Mouse (Mus musculus): ENCODE data around the gene Cdc16. TPM values are rescaled to one million over a fixed set of nuclear protein-coding genes. Genes with fewer than 3 reads are reported as not detected.

The Cdc16 gene
- polyA plus RNA-seq, 1 experiment from 2014 or later, result 27.3 TPM

- Histone ChIP-seq H3K27me3 (ENCODE audit: insufficient read depth, low read length) (no peaks in the 10 kb centered on the region), H3K9ac (replicated peaks) (no peak overlapping the region), H3K4me3 (ENCODE audit: low read depth, low read length) (no peak overlapping the region), H3K9me3 (ENCODE audit: low read length) (no peaks in the 10 kb centered on the region), H3K36me3 (replicated peaks; ENCODE audit: insufficient read depth, low read length) (peaks cover 84% of the 10 kb centered on the region), H3K27ac (ENCODE audit: low read depth) (no peak overlapping the region), H3K4me1 (ENCODE audit: insufficient read depth) (no peaks in the 10 kb centered on the region), H3K4me2 (ENCODE audit: low read depth, low read length) (no peak overlapping the region)
- 84% methylated on average over 11 of the region's 11 CpGs for WGBS (ENCODE audit: insufficient replicate concordance)
- TF ChIP-seq EP300 (IDR thresholded peaks at IDR 0.05; ENCODE audit: low read depth), result no peak
- no peak for TF ChIP-seq CTCF (IDR thresholded peaks at IDR 0.05; ENCODE audit: low read depth)
- DNase-seq, result no peak
- ATAC-seq, result no peak
Observed at GRCm38 (mm10) chr8:13769206-13769605, 11.7 kb downstream of the Cdc16 start.

GRCm38 (mm10) chr8:13780536-13780935 is 23.1 kb downstream of the Cdc16 start:
- Histone ChIP-seq H3K4me3 (ENCODE audit: low read depth, low read length) (no peak overlapping the region), H3K4me2 (ENCODE audit: low read depth, low read length) (no peak overlapping the region), H3K9me3 (ENCODE audit: low read length) (no peaks in the 10 kb centered on the region), H3K36me3 (replicated peaks; ENCODE audit: insufficient read depth, low read length) (peaks cover 50% of the 10 kb centered on the region), H3K9ac (replicated peaks) (no peak overlapping the region), H3K27me3 (ENCODE audit: insufficient read depth, low read length) (no peaks in the 10 kb centered on the region), H3K27ac (ENCODE audit: low read depth) (no peak overlapping the region), H3K4me1 (ENCODE audit: insufficient read depth) (peaks cover 6% of the 10 kb centered on the region)
- no peak for TF ChIP-seq EP300 (IDR thresholded peaks at IDR 0.05; ENCODE audit: low read depth)
- no peak for TF ChIP-seq CTCF (IDR thresholded peaks at IDR 0.05; ENCODE audit: low read depth)
- WGBS (ENCODE audit: insufficient replicate concordance), result 65% methylated on average over 3 of the region's 3 CpGs
- ATAC-seq, result no peak
- DNase-seq, result no peak

- DNase-seq, result peak; percentile 95
- peak; percentile 95 for ATAC-seq
- no peaks in the 10 kb centered on the region for H3K9me3 ChIP-seq (ENCODE audit: low read length)
- under 1% methylated on average over 47 of the region's 47 CpGs for WGBS (ENCODE audit: insufficient replicate concordance)
- H3K4me3 ChIP-seq (ENCODE audit: low read depth, low read length), result peak within 1 kb of the TSS; percentile 73
- peak within 1 kb of the TSS; percentile 97 for H3K27ac ChIP-seq (ENCODE audit: low read depth)
- H3K36me3 ChIP-seq (replicated peaks; ENCODE audit: insufficient read depth, low read length), result peaks cover 34% of the 10 kb centered on the region
- no peaks in the 10 kb centered on the region for H3K27me3 ChIP-seq (ENCODE audit: insufficient read depth, low read length)
- peak within 1 kb of the TSS; percentile 85 for H3K9ac ChIP-seq (replicated peaks)
- peak; percentile 93 for TF ChIP-seq CTCF (IDR thresholded peaks at IDR 0.05; ENCODE audit: low read depth)
- no peak for TF ChIP-seq EP300 (IDR thresholded peaks at IDR 0.05; ENCODE audit: low read depth)
- peaks cover 11% of the 10 kb centered on the region for H3K4me1 ChIP-seq (ENCODE audit: insufficient read depth)
- H3K4me2 ChIP-seq (ENCODE audit: low read depth, low read length), result peak within 1 kb of the TSS; percentile 79
Observed at GRCm38 (mm10) chr8:13785250-13785763, 27.8 kb downstream of the Cdc16 start, which contains the start of gene Upf3a. TSS of gene Upf3a (plus strand) at chr8:13785615.

GRCm38 (mm10) chr8:13785764-13786299 is 28.4 kb downstream of the Cdc16 start:
- 1% methylated on average over 45 of the region's 47 CpGs for WGBS (ENCODE audit: insufficient replicate concordance)
- peak; percentile 95 for ATAC-seq
- peak; percentile 95 for TF ChIP-seq CTCF (IDR thresholded peaks at IDR 0.05; ENCODE audit: low read depth)
- peak; percentile 71; the same call in 1 of the 2 replicates for TF ChIP-seq EP300 (IDR thresholded peaks at IDR 0.05; ENCODE audit: low read depth)

GRCm38 (mm10) chr8:13789606-13790005 is 32.1 kb downstream of the Cdc16 start:
- no peak for TF ChIP-seq EP300 (IDR thresholded peaks at IDR 0.05; ENCODE audit: low read depth)
- TF ChIP-seq CTCF (IDR thresholded peaks at IDR 0.05; ENCODE audit: low read depth), result no peak
- Histone ChIP-seq H3K9me3 (ENCODE audit: low read length) (no peaks in the 10 kb centered on the region), H3K9ac (replicated peaks) (no peak overlapping the region), H3K4me2 (ENCODE audit: low read depth, low read length) (no peak overlapping the region), H3K36me3 (replicated peaks; ENCODE audit: insufficient read depth, low read length) (peaks cover 27% of the 10 kb centered on the region), H3K27me3 (ENCODE audit: insufficient read depth, low read length) (no peaks in the 10 kb centered on the region), H3K27ac (ENCODE audit: low read depth) (no peak overlapping the region), H3K4me3 (ENCODE audit: low read depth, low read length) (no peak overlapping the region), H3K4me1 (ENCODE audit: insufficient read depth) (peaks cover 8% of the 10 kb centered on the region)
- ATAC-seq, result no peak
- DNase-seq, result no peak
- 89% methylated on average over 8 of the region's 8 CpGs for WGBS (ENCODE audit: insufficient replicate concordance)

More at GRCm38 (mm10) chr8:13785764-13786299, 28.4 kb downstream of the Cdc16 start:
- peak overlapping the region; percentile 79 for H3K4me2 ChIP-seq (ENCODE audit: low read depth, low read length)
- peak; percentile 99 for DNase-seq
- no peaks in the 10 kb centered on the region for H3K9me3 ChIP-seq (ENCODE audit: low read length)
- peak overlapping the region; percentile 85 for H3K9ac ChIP-seq (replicated peaks)
- H3K4me1 ChIP-seq (ENCODE audit: insufficient read depth), result peaks cover 11% of the 10 kb centered on the region
- H3K36me3 ChIP-seq (replicated peaks; ENCODE audit: insufficient read depth, low read length), result peaks cover 30% of the 10 kb centered on the region
- H3K27me3 ChIP-seq (ENCODE audit: insufficient read depth, low read length), result no peaks in the 10 kb centered on the region
- peak overlapping the region; percentile 97 for H3K27ac ChIP-seq (ENCODE audit: low read depth)
- peak overlapping the region; percentile 73 for H3K4me3 ChIP-seq (ENCODE audit: low read depth, low read length)

- Histone ChIP-seq H3K9ac (replicated peaks) (no peak overlapping the region), H3K4me3 (ENCODE audit: low read depth, low read length) (no peak overlapping the region), H3K9me3 (ENCODE audit: low read length) (no peaks in the 10 kb centered on the region), H3K4me1 (ENCODE audit: insufficient read depth) (no peaks in the 10 kb centered on the region), H3K36me3 (replicated peaks; ENCODE audit: insufficient read depth, low read length) (peaks cover 40% of the 10 kb centered on the region), H3K4me2 (ENCODE audit: low read depth, low read length) (no peak overlapping the region), H3K27me3 (ENCODE audit: insufficient read depth, low read length) (no peaks in the 10 kb centered on the region), H3K27ac (ENCODE audit: low read depth) (no peak overlapping the region)
- no peak for ATAC-seq
- no peak for TF ChIP-seq CTCF (IDR thresholded peaks at IDR 0.05; ENCODE audit: low read depth)
- no peak for TF ChIP-seq EP300 (IDR thresholded peaks at IDR 0.05; ENCODE audit: low read depth)
- no peak for DNase-seq
- WGBS (ENCODE audit: insufficient replicate concordance), result 85% methylated on average over 8 of the region's 8 CpGs
Observed at GRCm38 (mm10) chr8:13793097-13793745, 35.7 kb downstream of the Cdc16 start.
